Mouse (Mus musculus) embryonic fibroblast, embryonic 13.5 days (primary cell): ENCODE data around the gene Gp9.

Experiments used
- CTCF ChIP-seq: IDR thresholded peaks from 2 replicates; pipeline ENCODE4 v1.5.1; 2011; ENCODE audit warnings: mild to moderate bottlenecking, control low read depth, low read length, moderate library complexity, borderline replicate concordance; ENCODE audit not compliant: insufficient read depth
- POLR2A ChIP-seq: IDR thresholded peaks from 2 replicates; pipeline ENCODE4 v1.6.1; 2011; ENCODE audit warnings: low read depth, mild to moderate bottlenecking, control low read depth, low read length, moderate library complexity

- TF ChIP-seq CTCF, result no peak
- TF ChIP-seq POLR2A, result no peak
Observed at GRCm38 (mm10) chr6:87736923-87737322, 40.9 kb upstream of the Gp9 start.
